Mouse (Mus musculus) E14TG2a.4 (cell line): ENCODE measurements around the gene Syde1.
A peak's percentile ranks its signal among the peaks of the same experiment; 100 is the strongest.

Experiments
- H3K27me3 ChIP-seq: 2 replicates; pipeline ENCODE4 v1.6.1; 2014; ENCODE audit warnings: low read length, control low read depth; ENCODE audit not compliant: insufficient read depth
- H3K36me3 ChIP-seq: 2 replicates; pipeline ENCODE4 v1.6.1; 2014; ENCODE audit warnings: low read length, control low read depth; ENCODE audit not compliant: insufficient read depth
- H3K4me1 ChIP-seq: replicated peaks from 2 replicates; pipeline ENCODE4 v1.6.1; 2014; ENCODE audit warnings: low read depth, low read length, control low read depth
- H3K4me3 ChIP-seq: replicated peaks from 2 replicates; pipeline ENCODE4 v1.5.1; 2014; ENCODE audit warnings: mild to moderate bottlenecking, low read length
- H3K9me3 ChIP-seq: 2 replicates; pipeline ENCODE4 v1.6.1; 2014; ENCODE audit warnings: low read length, control low read depth
- CTCF ChIP-seq: conservative IDR thresholded peaks from 2 replicates; pipeline ENCODE4 v1.5.1; 2014; ENCODE audit warnings: low read length
- NANOG ChIP-seq: IDR thresholded peaks from 2 replicates; pipeline ENCODE4 v1.6.1; 2014; ENCODE audit warnings: borderline replicate concordance, low read length, mixed read lengths
- POU5F1 ChIP-seq: IDR thresholded peaks from 2 replicates; pipeline ENCODE4 v1.6.1; 2014; ENCODE audit warnings: low read length, borderline replicate concordance

The Syde1 gene

DNA sequence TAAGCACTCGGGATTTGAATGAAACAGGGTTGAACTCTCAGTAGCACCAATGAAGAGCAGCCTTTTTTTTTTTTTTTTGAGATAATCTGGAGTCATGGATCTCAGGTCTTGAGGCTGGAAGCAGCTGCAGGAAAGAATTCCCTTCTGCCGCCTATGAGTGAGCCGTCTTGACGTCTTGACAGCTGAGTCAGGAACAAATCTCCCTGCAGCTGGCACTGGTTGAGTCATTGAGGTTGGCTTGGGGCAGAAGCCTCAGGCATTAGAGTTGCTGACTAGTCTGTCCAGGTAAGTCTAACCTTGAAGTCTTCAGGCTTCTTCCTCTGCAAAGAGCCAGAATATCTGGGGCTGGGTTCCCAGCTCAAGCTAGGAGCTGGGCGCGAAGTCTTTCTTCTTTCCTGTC, 2.4 kb upstream of the Syde1 start:
- H3K4me3 ChIP-seq: no peak overlapping the region
- peaks cover 57% of the 10 kb centered on the region for H3K27me3 ChIP-seq
- TF ChIP-seq CTCF: no peak
- TF ChIP-seq NANOG: no peak
- TF ChIP-seq POU5F1: no peak
- peaks cover 18% of the 10 kb centered on the region for H3K4me1 ChIP-seq
- no peaks in the 10 kb centered on the region for H3K9me3 ChIP-seq
- H3K36me3 ChIP-seq: no peaks in the 10 kb centered on the region

DNA sequence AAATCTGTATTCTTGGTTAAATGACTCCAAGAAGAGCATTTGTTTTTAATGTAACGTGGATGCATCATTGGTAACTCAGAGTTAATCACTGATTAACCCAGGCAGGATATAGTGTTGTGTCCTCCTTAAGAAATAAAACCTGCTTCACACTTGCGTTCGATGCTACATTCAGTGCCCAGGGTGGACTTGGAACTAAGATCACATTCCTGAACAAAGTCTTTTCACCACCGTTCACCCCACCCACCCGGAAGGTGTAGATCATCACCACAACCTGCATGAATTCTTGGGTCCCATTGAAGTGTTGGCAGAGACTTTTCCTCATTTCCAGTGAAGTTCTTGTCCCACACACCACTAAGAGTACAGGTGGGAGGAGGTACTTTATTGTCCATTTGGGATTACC, 2.0 kb upstream of the Syde1 start:
- Histone ChIP-seq H3K4me1 (peaks cover 21% of the 10 kb centered on the region), H3K36me3 (no peaks in the 10 kb centered on the region), H3K27me3 (peaks cover 61% of the 10 kb centered on the region), H3K9me3 (no peaks in the 10 kb centered on the region), H3K4me3 (no peak overlapping the region)
- TF ChIP-seq NANOG (no peak), POU5F1 (no peak), CTCF (no peak)

DNA sequence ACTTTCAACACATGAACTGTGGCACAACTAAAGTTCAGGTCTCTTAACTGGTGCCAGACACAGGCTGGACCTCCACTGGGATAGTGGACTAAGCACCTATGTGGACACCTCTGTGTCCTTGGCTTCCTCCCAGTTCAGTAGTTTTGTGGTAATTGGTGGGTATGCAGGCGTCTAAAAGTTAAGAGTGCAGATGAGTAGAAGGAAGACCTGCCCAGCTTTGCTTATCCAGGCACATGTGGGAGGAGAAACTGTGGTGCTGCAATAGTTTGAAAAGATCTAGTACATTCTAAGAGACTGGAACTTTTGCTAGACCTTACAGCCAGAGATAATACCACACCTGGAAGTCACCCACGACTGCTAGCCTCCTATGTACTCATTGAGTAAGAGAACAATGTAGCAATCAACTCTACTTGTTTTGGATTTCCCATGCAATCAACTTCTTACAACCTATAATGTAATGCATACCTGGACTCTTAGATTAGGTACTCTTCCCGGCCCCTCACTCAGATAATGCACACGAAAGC, 1.2 kb upstream of the Syde1 start:
- TF ChIP-seq NANOG (no peak), CTCF (no peak), POU5F1 (no peak)
- H3K9me3 ChIP-seq: no peaks in the 10 kb centered on the region
- H3K4me1 ChIP-seq: peaks cover 21% of the 10 kb centered on the region
- peaks cover 66% of the 10 kb centered on the region for H3K27me3 ChIP-seq
- no peaks in the 10 kb centered on the region for H3K36me3 ChIP-seq
- H3K4me3 ChIP-seq: no peak overlapping the region

- Histone ChIP-seq H3K4me3 (peak overlapping the region; percentile 80), H3K9me3 (no peaks in the 10 kb centered on the region), H3K36me3 (peaks cover 2% of the 10 kb centered on the region; the same call in 1 of the 2 replicates), H3K27me3 (peaks cover 82% of the 10 kb centered on the region), H3K4me1 (peaks cover 29% of the 10 kb centered on the region)
- TF ChIP-seq POU5F1 (no peak), CTCF (no peak), NANOG (no peak)
Observed at GRCm38 (mm10) chr10:78590744-78591143, 1.0 kb downstream of the Syde1 start.

DNA sequence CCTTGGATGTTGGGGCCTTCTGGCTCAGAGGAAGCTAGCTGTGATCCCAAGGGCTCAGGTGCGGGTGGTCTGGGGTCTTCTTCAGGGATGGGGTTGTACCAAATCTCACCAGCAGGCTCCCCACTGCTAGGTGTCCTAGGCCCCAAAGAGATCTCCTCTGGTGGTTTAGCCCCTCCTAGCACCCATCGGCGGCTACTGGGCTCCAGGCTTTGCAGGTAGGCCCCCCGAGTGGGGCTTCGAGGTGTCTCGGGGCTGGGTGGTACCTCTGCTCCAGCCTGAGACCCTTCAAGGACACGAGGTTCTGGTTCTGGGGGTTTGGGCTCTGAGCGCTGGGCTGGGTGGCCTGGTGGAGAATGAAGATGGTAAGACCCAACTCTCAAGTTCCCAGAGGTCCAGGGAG, 1.9 kb downstream of the Syde1 start:
- TF ChIP-seq NANOG: no peak
- TF ChIP-seq POU5F1: no peak
- H3K4me3 ChIP-seq: peak overlapping the region; percentile 41; the same call in 1 of the 2 replicates
- H3K27me3 ChIP-seq: peaks cover 75% of the 10 kb centered on the region
- no peaks in the 10 kb centered on the region for H3K9me3 ChIP-seq
- H3K4me1 ChIP-seq: peaks cover 32% of the 10 kb centered on the region
- peaks cover 8% of the 10 kb centered on the region; the same call in 1 of the 2 replicates for H3K36me3 ChIP-seq

DNA sequence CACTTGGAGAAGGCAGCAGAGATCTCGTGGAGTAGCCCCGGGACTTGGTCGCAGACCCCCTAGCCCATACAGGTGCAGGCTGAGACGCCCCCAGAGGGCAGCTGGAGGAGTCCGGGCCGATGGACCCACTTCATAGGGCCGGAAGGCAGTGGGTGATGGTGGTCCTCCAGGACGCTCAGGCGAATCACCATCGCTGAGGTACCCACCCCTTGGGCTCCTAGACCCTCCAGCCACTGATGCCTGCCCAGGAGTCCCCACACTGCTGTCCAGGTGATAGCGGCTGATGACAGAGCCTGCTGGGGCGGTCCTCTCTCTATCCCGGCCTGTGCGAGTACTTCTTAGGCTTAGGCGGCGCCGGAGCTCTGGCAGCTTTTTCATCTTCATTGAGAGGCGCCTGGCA, 2.5 kb downstream of the Syde1 start:
- Histone ChIP-seq H3K4me1 (peaks cover 32% of the 10 kb centered on the region), H3K4me3 (peak overlapping the region; percentile 41), H3K9me3 (no peaks in the 10 kb centered on the region), H3K27me3 (peaks cover 72% of the 10 kb centered on the region), H3K36me3 (peaks cover 14% of the 10 kb centered on the region)
- TF ChIP-seq POU5F1 (no peak), CTCF (no peak), NANOG (no peak)

DNA sequence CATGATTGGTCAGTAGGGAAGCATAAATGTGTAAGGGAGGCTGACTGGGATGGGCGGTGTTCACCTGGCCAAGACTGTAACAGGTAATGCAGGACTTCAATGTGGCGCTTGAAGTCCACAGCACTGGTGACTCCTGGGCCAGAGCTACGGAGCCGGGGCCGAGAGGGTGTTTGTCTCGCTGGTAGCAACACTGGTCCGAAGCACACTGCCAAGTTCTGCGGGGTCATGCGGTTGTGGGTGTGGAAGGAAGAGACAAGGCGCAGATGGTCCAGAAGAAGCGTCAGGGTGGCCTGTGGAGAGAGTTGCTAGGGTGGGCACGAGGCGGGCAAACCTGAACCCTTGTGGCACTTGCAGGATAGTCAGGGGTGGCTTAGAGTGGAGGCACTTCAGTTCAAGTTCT, 5.7 kb downstream of the Syde1 start:
- Histone ChIP-seq H3K4me3 (peak overlapping the region; percentile 57), H3K27me3 (peaks cover 46% of the 10 kb centered on the region), H3K9me3 (no peaks in the 10 kb centered on the region), H3K4me1 (peaks cover 23% of the 10 kb centered on the region), H3K36me3 (peaks cover 40% of the 10 kb centered on the region)
- TF ChIP-seq CTCF (no peak), POU5F1 (no peak), NANOG (no peak)

- Histone ChIP-seq H3K9me3 (no peaks in the 10 kb centered on the region), H3K4me1 (peaks cover 19% of the 10 kb centered on the region), H3K4me3 (peak overlapping the region; percentile 57), H3K36me3 (peaks cover 44% of the 10 kb centered on the region), H3K27me3 (peaks cover 41% of the 10 kb centered on the region)
- TF ChIP-seq NANOG: no peak
- TF ChIP-seq CTCF: no peak
- no peak for TF ChIP-seq POU5F1
Observed at GRCm38 (mm10) chr10:78585606-78586005, 6.2 kb downstream of the Syde1 start.

- peaks cover 19% of the 10 kb centered on the region for H3K4me1 ChIP-seq
- TF ChIP-seq NANOG (no peak), CTCF (no peak), POU5F1 (no peak)
- no peaks in the 10 kb centered on the region for H3K9me3 ChIP-seq
- peaks cover 35% of the 10 kb centered on the region for H3K27me3 ChIP-seq
- H3K36me3 ChIP-seq: peaks cover 50% of the 10 kb centered on the region
- no peak overlapping the region for H3K4me3 ChIP-seq
Observed at GRCm38 (mm10) chr10:78584996-78585395, 6.8 kb downstream of the Syde1 start.
